Mouse (Mus musculus) erythroblast, embryonic 14.5 days (primary cell): ENCODE results near the gene Glt8d2. TPM values are rescaled to one million over a fixed set of nuclear protein-coding genes. Genes with fewer than 3 reads are reported as not detected.

Experiments used
- H3K27me3 ChIP-seq: 2 replicates; pipeline ENCODE4 v1.6.1; 2012; ENCODE audit warnings: inconsistent platforms; ENCODE audit not compliant: control insufficient read depth
- H3K36me3 ChIP-seq: 2 replicates; pipeline ENCODE4 v1.6.1; 2012; ENCODE audit warnings: mild to moderate bottlenecking, inconsistent platforms; ENCODE audit not compliant: control insufficient read depth
- H3K4me1 ChIP-seq: 2 replicates; pipeline ENCODE4 v1.6.1; 2012; ENCODE audit warnings: inconsistent platforms; ENCODE audit not compliant: control insufficient read depth
- H3K4me3 ChIP-seq: replicated peaks from 2 replicates; pipeline ENCODE3; 2012; ENCODE audit warnings: moderate library complexity, mild to moderate bottlenecking, inconsistent platforms
- H3K9me3 ChIP-seq: 2 replicates; pipeline ENCODE4 v1.6.1; 2012; ENCODE audit warnings: low read length, inconsistent platforms, mixed read lengths; ENCODE audit not compliant: control insufficient read depth
- GATA1 ChIP-seq: IDR thresholded peaks from 2 replicates; pipeline ENCODE4 v1.6.1; 2012; ENCODE audit warnings: low read length, inconsistent platforms, mixed read lengths
- TAL1 ChIP-seq: IDR thresholded peaks from 3 replicates; pipeline ENCODE4 v1.6.1; 2012; ENCODE audit warnings: low read length, inconsistent platforms, mixed read lengths
- polyA plus RNA-seq: library from polyadenylated mRNA; stranded (reverse); fragments of >175 nt; gene quantifications from 2 replicates; pipeline ENCODE4 v1.2.3, GENCODE M21; 2012

The Glt8d2 gene
- polyA plus RNA-seq = 0.01 TPM in 1 of 2 replicates, not detected in the other

DNA sequence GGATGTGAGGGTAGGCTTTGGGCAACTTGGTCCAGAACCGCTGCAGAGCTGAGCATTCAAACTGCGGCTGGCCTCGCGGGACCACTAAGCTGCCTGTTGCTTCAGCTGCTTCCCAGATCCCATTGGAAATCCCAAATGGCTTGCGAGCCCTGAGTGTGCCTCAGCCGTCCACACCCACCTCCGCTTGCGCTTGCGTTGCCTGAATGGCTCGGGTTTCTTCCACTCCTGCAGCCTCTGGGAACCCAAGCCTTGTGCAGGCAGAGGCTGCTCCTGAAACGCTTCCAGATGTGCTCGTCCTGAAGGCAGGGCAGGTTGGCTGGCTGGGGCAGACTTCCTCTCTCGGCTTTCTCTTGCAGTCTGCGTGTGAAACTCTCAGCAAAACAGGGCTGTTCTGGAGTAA, at the start of gene Glt8d2:
Gene Glt8d2, minus strand, starts transcription at position 157 of the 400 bp plus-strand sequence.
- no peak for TF ChIP-seq GATA1
- no peak for TF ChIP-seq TAL1
- peaks cover 10% of the 10 kb centered on the region for H3K4me1 ChIP-seq

DNA sequence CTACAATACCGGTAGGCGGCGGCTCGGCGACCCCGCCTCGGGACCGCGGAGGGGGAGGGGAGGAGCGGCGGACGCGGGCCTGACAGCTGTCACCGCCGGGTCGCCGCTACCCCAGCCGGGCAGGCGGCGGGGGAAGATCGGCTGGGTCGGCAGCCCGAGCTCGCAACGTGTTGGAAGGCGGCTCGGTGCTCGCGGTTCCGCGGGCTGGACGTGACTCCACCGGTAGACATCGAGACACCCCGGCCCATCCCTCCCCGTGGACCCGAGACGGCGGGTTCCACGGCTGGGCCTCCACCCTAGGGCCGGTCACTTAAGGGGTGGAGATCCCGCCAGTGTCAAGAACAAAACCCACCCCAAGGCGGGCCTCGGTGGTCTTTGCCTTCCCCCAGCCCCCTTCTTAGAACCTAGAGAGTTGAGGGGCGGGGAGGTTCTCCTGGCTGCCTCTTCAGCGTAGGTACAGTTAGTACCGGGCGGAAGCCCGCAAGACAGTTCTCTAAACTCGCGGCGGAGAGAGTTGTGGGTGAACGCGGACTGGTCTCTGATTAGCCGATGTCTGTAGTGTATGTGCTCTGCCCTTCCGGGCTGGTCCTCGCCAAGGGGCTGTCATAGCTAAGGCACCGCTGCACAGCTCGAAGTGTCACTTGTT, 9.0 kb upstream of the Glt8d2 start:
- Histone ChIP-seq H3K9me3 (no peaks in the 10 kb centered on the region), H3K27me3 (no peaks in the 10 kb centered on the region), H3K36me3 (peaks cover 12% of the 10 kb centered on the region), H3K4me3 (peak overlapping the region; percentile 100), H3K4me1 (peaks cover 36% of the 10 kb centered on the region)
- TF ChIP-seq TAL1 = no peak
- no peak for TF ChIP-seq GATA1

More for the DNA sequence above, at the start of gene Glt8d2:
- H3K27me3 ChIP-seq = peaks cover 25% of the 10 kb centered on the region
- H3K9me3 ChIP-seq = peaks cover 3% of the 10 kb centered on the region; the same call in 1 of the 2 replicates
- H3K4me3 ChIP-seq = no peak within 1 kb of the TSS
- H3K36me3 ChIP-seq = no peaks in the 10 kb centered on the region

DNA sequence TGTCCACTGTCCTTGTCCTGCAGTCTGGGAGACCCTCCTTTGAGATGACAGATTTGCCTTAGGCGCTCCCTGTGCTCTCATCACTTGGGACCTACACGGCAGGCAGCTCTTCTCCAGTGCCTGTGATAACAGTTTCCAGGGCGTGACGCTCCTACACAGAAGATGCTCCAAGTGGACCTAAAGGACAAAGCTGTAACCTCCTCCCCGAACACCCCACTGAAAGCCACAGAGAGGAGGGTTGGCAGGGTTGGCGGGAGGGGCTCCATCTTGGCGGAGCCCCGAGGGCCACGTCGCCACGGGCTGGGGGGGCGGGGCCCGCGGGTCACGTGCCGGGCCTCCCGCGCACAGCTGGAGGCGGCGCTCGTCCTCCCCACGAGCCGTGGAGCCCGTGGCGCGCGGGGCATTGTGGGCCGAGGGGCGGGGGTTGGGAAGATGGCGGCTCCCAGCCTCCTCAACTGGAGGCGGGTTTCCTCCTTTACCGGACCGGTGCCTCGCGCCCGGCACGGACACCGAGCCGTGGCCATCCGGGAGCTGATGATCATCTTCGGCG, 8.3 kb upstream of the Glt8d2 start:
- Histone ChIP-seq H3K9me3 (no peaks in the 10 kb centered on the region), H3K4me1 (peaks cover 36% of the 10 kb centered on the region), H3K27me3 (no peaks in the 10 kb centered on the region), H3K36me3 (peaks cover 9% of the 10 kb centered on the region), H3K4me3 (peak overlapping the region; percentile 100)
- TF ChIP-seq GATA1 (no peak), TAL1 (no peak)

DNA sequence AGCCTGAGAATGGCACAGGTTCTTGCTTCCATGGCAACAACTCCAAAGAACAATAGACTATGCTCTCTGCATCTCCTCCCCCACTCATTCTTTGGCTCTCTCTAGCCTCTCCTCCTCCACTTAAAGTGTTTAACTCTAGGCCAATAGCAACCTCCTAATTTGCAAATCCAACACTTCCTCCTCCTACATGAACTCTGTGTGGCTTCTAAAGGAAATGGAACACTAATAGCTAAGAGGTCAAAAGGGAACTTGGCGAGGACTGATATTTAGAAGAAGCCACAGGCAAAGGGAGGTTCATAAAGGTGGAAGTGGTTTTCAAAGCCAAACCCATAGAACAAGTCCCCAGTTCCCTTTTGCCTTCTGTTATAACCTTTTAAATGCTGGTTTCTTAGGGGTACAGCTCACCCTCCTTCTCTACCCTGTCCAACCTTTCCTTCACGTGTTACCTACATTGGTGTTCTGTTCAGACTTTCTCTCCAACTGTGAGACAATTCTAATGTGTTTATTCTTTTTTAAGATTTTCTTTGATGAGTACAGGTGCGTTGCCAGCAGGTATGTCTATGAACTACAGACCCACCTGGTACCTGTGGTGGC, 7.0 kb upstream of the Glt8d2 start:
- Histone ChIP-seq H3K36me3 (peaks cover 9% of the 10 kb centered on the region), H3K4me3 (no peak overlapping the region), H3K4me1 (peaks cover 36% of the 10 kb centered on the region), H3K9me3 (no peaks in the 10 kb centered on the region), H3K27me3 (no peaks in the 10 kb centered on the region)
- TF ChIP-seq GATA1 (no peak), TAL1 (no peak)

DNA sequence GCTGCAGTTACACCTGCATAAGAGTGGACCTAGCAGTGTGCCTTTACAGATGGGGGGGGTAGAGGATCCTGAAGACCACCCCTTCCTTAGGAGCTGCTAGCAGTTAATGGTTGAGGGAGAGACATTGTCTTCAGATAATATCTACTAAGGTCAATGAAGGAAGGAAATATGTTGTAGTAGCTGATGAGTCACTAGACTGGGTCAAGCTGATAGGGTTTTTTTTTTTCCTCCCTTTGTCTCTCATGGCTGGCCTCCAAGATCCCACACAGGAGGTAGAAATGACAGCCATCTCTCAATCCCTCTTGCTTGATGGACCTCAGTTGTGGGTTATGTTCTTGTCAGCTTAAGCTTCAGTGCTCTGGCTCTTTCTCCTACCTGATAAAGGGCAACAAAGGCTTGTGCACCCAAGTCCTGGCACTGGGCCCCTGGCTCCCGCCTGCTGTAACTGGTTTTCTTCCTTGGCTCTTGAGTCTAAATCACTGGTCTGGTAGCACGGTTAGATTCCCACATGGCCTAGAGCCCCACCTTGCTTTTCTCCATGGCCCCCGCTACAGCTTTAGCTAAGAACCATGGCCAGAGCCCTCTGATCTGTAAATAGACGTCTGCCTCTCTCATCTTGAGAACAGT, 6.1 kb upstream of the Glt8d2 start:
- Histone ChIP-seq H3K9me3 (no peaks in the 10 kb centered on the region), H3K27me3 (peaks cover 4% of the 10 kb centered on the region), H3K36me3 (peaks cover 4% of the 10 kb centered on the region), H3K4me1 (peaks cover 36% of the 10 kb centered on the region), H3K4me3 (no peak overlapping the region)
- no peak for TF ChIP-seq GATA1
- TF ChIP-seq TAL1 = no peak

DNA sequence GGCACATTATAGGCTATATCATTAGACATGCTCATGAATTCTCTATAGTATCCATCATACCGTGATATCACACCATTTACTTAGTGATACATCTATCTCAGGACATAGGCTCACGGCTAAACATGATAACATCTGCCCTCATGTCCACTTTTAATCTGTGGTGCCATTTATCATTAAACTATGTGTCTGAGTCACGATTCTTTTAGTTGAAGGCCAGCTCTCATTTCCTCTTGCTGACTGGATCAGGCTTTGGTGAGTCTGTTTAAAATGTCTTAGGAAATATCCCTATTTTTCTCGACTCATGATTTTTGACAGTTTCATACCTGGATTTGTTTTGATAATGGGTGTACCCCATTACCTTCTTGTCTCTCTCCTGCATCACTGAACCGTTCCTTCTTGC, 5.5 kb upstream of the Glt8d2 start, which contains the start of gene Hcfc2:
Gene Hcfc2, plus strand, starts transcription at position 205 of the 400 bp plus-strand sequence.
- H3K36me3 ChIP-seq = no peaks in the 10 kb centered on the region; the same call in 1 of the 2 replicates
- H3K9me3 ChIP-seq = no peaks in the 10 kb centered on the region
- no peak within 1 kb of the TSS for H3K4me3 ChIP-seq
- H3K4me1 ChIP-seq = peaks cover 36% of the 10 kb centered on the region
- peaks cover 11% of the 10 kb centered on the region for H3K27me3 ChIP-seq
- TF ChIP-seq TAL1 (no peak), GATA1 (no peak)

DNA sequence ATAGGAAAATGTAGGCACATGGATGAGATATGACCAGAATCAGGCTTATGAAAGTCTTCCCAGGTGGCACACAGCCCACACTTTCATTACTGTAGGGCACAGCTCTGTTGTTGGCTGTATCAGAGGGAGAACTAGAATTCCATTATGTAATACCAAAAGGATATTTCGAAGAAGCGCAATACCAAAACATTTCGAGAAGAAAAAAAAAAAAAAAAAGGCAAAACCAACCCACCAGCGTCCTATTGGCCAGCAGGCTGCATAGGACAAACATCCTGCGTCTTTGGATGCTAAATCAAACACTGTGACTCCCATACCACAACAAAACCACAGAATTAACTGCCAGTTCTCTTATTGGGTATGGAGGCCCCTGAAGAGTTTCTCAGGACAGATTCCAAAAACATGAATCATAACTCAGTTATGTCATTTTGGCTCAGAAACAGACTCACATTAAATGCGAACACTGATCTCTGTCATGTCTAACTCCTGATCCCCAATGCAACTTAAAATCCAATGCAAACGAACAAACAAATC, 704 bp downstream of the Glt8d2 start:
- H3K4me3 ChIP-seq = no peak overlapping the region
- no peaks in the 10 kb centered on the region for H3K36me3 ChIP-seq
- H3K27me3 ChIP-seq = peaks cover 25% of the 10 kb centered on the region
- TF ChIP-seq TAL1 (no peak), GATA1 (no peak)
- H3K4me1 ChIP-seq = peaks cover 15% of the 10 kb centered on the region
- peaks cover 3% of the 10 kb centered on the region; the same call in 1 of the 2 replicates for H3K9me3 ChIP-seq

DNA sequence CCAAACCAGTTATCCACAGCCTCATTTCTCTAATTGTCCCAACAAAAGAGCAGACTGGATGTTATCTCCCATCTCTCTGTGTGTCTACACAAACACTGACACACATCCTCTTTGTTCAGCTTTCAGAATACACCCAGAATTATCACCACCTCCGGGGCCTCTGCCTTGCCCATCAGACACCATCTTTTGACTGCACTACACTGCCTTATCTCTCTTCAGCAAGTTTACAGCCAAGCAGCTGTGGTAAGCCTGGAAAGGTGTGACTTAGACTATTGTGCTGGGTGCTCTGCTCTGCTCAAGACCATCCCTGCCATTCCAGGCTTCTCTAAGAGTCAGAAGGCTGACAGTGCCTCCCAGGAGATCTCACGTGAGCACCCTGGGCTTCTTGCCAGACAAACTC, 5.0 kb downstream of the Glt8d2 start:
- Histone ChIP-seq H3K4me3 (no peak overlapping the region), H3K4me1 (peaks cover 14% of the 10 kb centered on the region), H3K9me3 (peaks cover 3% of the 10 kb centered on the region; the same call in 1 of the 2 replicates), H3K27me3 (peaks cover 10% of the 10 kb centered on the region), H3K36me3 (no peaks in the 10 kb centered on the region)
- TF ChIP-seq GATA1 (no peak), TAL1 (no peak)
